Mouse (Mus musculus) kidney, embryonic 16.5 days (tissue): ENCODE data around the gene Dock1. TPM values are rescaled to one million over a fixed set of nuclear protein-coding genes. Genes with fewer than 3 reads are reported as not detected.

Source experiments
- ATAC-seq: fragments of 200-750 bp; cut with Nextera tagmentation; 2 replicates; pipeline ENCODE4 v1.8.0; 2017; ENCODE audit warnings: moderate TSS enrichment; ENCODE audit not compliant: low FRiP score, low TSS enrichment
- H3K27ac ChIP-seq: fragments of 300-500 bp; sonication (generic); 2 replicates; pipeline ENCODE4 v1.5.1; 2014; ENCODE audit warnings: low read length
- H3K27me3 ChIP-seq: fragments of 300-500 bp; sonication (generic); 2 replicates; pipeline ENCODE4 v1.6.1; 2014; ENCODE audit warnings: low read length, control low read depth, mixed read lengths; ENCODE audit not compliant: insufficient read depth
- H3K36me3 ChIP-seq: fragments of 300-500 bp; sonication (generic); 2 replicates; pipeline ENCODE4 v1.6.1; 2014; ENCODE audit warnings: low read length, control low read depth, mixed read lengths; ENCODE audit not compliant: insufficient read depth
- H3K4me1 ChIP-seq: fragments of 300-500 bp; sonication (generic); 2 replicates; pipeline ENCODE4 v1.6.1; 2014; ENCODE audit warnings: low read length, control low read depth, mixed read lengths; ENCODE audit not compliant: insufficient read depth
- H3K4me2 ChIP-seq: fragments of 300-500 bp; sonication (generic); replicated peaks from 2 replicates; pipeline ENCODE4 v1.6.1; 2014; ENCODE audit warnings: low read depth, low read length
- H3K4me3 ChIP-seq: fragments of 300-500 bp; sonication (generic); 2 replicates; pipeline ENCODE4 v1.5.1; 2014; ENCODE audit warnings: mild to moderate bottlenecking, low read length
- H3K9ac ChIP-seq: fragments of 300-500 bp; sonication (generic); replicated peaks from 2 replicates; pipeline ENCODE4 v1.6.1; 2014; ENCODE audit warnings: low read length
- H3K9me3 ChIP-seq: fragments of 300-500 bp; sonication (generic); 2 replicates; pipeline ENCODE4 v1.6.1; 2016; ENCODE audit warnings: low read length, control low read depth
- WGBS: fragments of 180-500 bp; shearing (Covaris S2); extraction: QIAGEN DNeasy Blood & Tissue Kit; methylation state at CpG from one replicate; pipeline ENCODE4 v1.1.7; 2014; 5-methylcytosine and 5-hydroxymethylcytosine counted together
- polyA plus RNA-seq: library from polyadenylated mRNA; unstranded; fragments of >200 nt; fragmentation: Nextera tagmentation; extraction: Ambion mirVana; gene quantifications from 2 replicates; pipeline ENCODE4 v1.2.1, GENCODE M21; 2015

Gene Dock1
- polyA plus RNA-seq, 1 experiment from 2014 or later, result 41.4 TPM

- Histone ChIP-seq H3K4me2 (no peak overlapping the region), H3K27ac (no peak overlapping the region), H3K4me3 (no peak overlapping the region), H3K36me3 (peaks cover 3% of the 10 kb centered on the region; the same call in 1 of the 2 replicates), H3K9ac (no peak overlapping the region), H3K27me3 (no peaks in the 10 kb centered on the region), H3K4me1 (no peaks in the 10 kb centered on the region), H3K9me3 (no peaks in the 10 kb centered on the region)
- WGBS, result 89% methylated on average over 4 of the region's 4 CpGs
- ATAC-seq, result no peak
These were observed 172.3 kb downstream of the Dock1 start for GRCm38 (mm10) chr7:134842751-134843150.

GRCm38 (mm10) chr7:134862000-134862399, 191.5 kb downstream of the Dock1 start:
- no peak overlapping the region for H3K9ac ChIP-seq
- H3K27ac ChIP-seq, result no peak overlapping the region
- no peak overlapping the region for H3K4me3 ChIP-seq
- H3K36me3 ChIP-seq, result peaks cover 3% of the 10 kb centered on the region
- H3K4me1 ChIP-seq, result no peaks in the 10 kb centered on the region
- ATAC-seq, result no peak
- WGBS, result 92% methylated on average over 6 of the region's 6 CpGs
- no peak overlapping the region for H3K4me2 ChIP-seq
- H3K9me3 ChIP-seq, result no peaks in the 10 kb centered on the region
- H3K27me3 ChIP-seq, result no peaks in the 10 kb centered on the region

GRCm38 (mm10) chr7:134864175-134864574, 193.7 kb downstream of the Dock1 start:
- no peaks in the 10 kb centered on the region for H3K27me3 ChIP-seq
- ATAC-seq, result no peak
- no peak overlapping the region for H3K4me3 ChIP-seq
- H3K4me2 ChIP-seq, result no peak overlapping the region
- no peak overlapping the region for H3K27ac ChIP-seq
- H3K4me1 ChIP-seq, result no peaks in the 10 kb centered on the region
- WGBS, result 66% methylated on average over 2 of the region's 2 CpGs
- peaks cover 3% of the 10 kb centered on the region for H3K36me3 ChIP-seq
- H3K9me3 ChIP-seq, result no peaks in the 10 kb centered on the region
- no peak overlapping the region for H3K9ac ChIP-seq

GRCm38 (mm10) chr7:134872511-134872910, 202.1 kb downstream of the Dock1 start:
- ATAC-seq, result no peak
- no peaks in the 10 kb centered on the region for H3K27me3 ChIP-seq
- 72% methylated on average over 3 of the region's 3 CpGs for WGBS

GRCm38 (mm10) chr7:134872981-134873380, 202.5 kb downstream of the Dock1 start:
- no peak overlapping the region for H3K4me2 ChIP-seq
- 85% methylated on average over 7 of the region's 7 CpGs for WGBS
- ATAC-seq, result no peak
- H3K4me3 ChIP-seq, result no peak overlapping the region
- no peak overlapping the region for H3K27ac ChIP-seq
- no peak overlapping the region for H3K9ac ChIP-seq
- H3K27me3 ChIP-seq, result no peaks in the 10 kb centered on the region
- H3K9me3 ChIP-seq, result no peaks in the 10 kb centered on the region
- no peaks in the 10 kb centered on the region for H3K4me1 ChIP-seq
- H3K36me3 ChIP-seq, result peaks cover 21% of the 10 kb centered on the region; the same call in 1 of the 2 replicates

More at GRCm38 (mm10) chr7:134872511-134872910, 202.1 kb downstream of the Dock1 start:
- Histone ChIP-seq H3K9ac (no peak overlapping the region), H3K4me1 (no peaks in the 10 kb centered on the region), H3K4me2 (no peak overlapping the region), H3K4me3 (no peak overlapping the region), H3K36me3 (peaks cover 21% of the 10 kb centered on the region; the same call in 1 of the 2 replicates), H3K27ac (no peak overlapping the region), H3K9me3 (no peaks in the 10 kb centered on the region)

- Histone ChIP-seq H3K4me2 (no peak overlapping the region), H3K4me1 (no peaks in the 10 kb centered on the region; the same call in 1 of the 2 replicates), H3K27ac (no peak overlapping the region), H3K9me3 (no peaks in the 10 kb centered on the region), H3K4me3 (no peak overlapping the region), H3K36me3 (peaks cover 21% of the 10 kb centered on the region; the same call in 1 of the 2 replicates), H3K27me3 (no peaks in the 10 kb centered on the region), H3K9ac (no peak overlapping the region)
- no peak for ATAC-seq
- 87% methylated on average over 6 of the region's 6 CpGs for WGBS
These were observed 208.5 kb downstream of the Dock1 start for GRCm38 (mm10) chr7:134878985-134879384.

- Histone ChIP-seq H3K4me3 (no peak overlapping the region), H3K27ac (no peak overlapping the region), H3K36me3 (peaks cover 12% of the 10 kb centered on the region; the same call in 1 of the 2 replicates), H3K9ac (no peak overlapping the region), H3K27me3 (no peaks in the 10 kb centered on the region), H3K4me1 (no peaks in the 10 kb centered on the region; the same call in 1 of the 2 replicates), H3K9me3 (no peaks in the 10 kb centered on the region), H3K4me2 (no peak overlapping the region)
- no peak for ATAC-seq
- 76% methylated on average over 6 of the region's 6 CpGs for WGBS
These were observed 210.0 kb downstream of the Dock1 start for GRCm38 (mm10) chr7:134880431-134880830.

- no peak for ATAC-seq
- H3K4me2 ChIP-seq, result no peak overlapping the region
- 36% methylated on average over 6 of the region's 6 CpGs for WGBS
- H3K36me3 ChIP-seq, result peaks cover 6% of the 10 kb centered on the region; the same call in 1 of the 2 replicates
- H3K27me3 ChIP-seq, result no peaks in the 10 kb centered on the region
- no peaks in the 10 kb centered on the region; the same call in 1 of the 2 replicates for H3K4me1 ChIP-seq
- no peak overlapping the region for H3K27ac ChIP-seq
- H3K9ac ChIP-seq, result no peak overlapping the region
- H3K4me3 ChIP-seq, result no peak overlapping the region
- no peaks in the 10 kb centered on the region for H3K9me3 ChIP-seq
These were observed 213.1 kb downstream of the Dock1 start for GRCm38 (mm10) chr7:134883516-134883915.

GRCm38 (mm10) chr7:134892449-134892871, 222.0 kb downstream of the Dock1 start:
- no peak for ATAC-seq
- no peak overlapping the region for H3K4me2 ChIP-seq
- 0 out of 2 replicates have a peak, but pooled peaks cover 8% of the 10 kb centered on the region for H3K36me3 ChIP-seq

DNA sequence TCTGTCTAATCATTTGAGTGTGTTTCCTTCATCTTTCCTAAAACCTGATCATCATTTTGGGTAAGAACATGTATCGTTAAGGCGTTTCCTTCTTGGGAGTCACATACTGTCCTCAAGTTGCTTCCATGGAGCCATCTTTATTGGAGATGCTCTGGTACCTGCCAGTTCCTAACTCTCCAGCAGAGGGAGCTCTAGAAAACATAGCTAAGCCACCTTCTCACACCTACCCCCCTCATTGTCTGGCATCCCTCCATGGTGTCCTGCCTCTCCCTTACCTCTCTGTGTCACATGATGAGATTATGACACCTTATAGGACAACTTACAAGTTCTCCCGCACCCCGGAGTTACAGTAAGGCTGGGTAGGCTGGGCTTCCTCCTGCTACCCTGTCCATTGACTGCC, 222.5 kb downstream of the Dock1 start:
- Histone ChIP-seq H3K9me3 (no peaks in the 10 kb centered on the region), H3K9ac (no peak overlapping the region), H3K27ac (no peak overlapping the region), H3K4me2 (no peak overlapping the region), H3K36me3 (0 out of 2 replicates have a peak, but pooled peaks cover 8% of the 10 kb centered on the region), H3K4me1 (peaks cover 3% of the 10 kb centered on the region; the same call in 1 of the 2 replicates), H3K4me3 (no peak overlapping the region), H3K27me3 (no peaks in the 10 kb centered on the region)
- no peak for ATAC-seq
- WGBS, result 87% methylated on average over 4 of the region's 4 CpGs

More at GRCm38 (mm10) chr7:134892449-134892871, 222.0 kb downstream of the Dock1 start:
- H3K4me1 ChIP-seq, result peaks cover 3% of the 10 kb centered on the region; the same call in 1 of the 2 replicates
- H3K9ac ChIP-seq, result no peak overlapping the region
- H3K27me3 ChIP-seq, result no peaks in the 10 kb centered on the region
- H3K4me3 ChIP-seq, result no peak overlapping the region
- whole genome bisulfite sequencing, result 92% methylated on average over 13 of the region's 13 CpGs
- H3K9me3 ChIP-seq, result no peaks in the 10 kb centered on the region
- H3K27ac ChIP-seq, result no peak overlapping the region
